Mouse (Mus musculus) gastrocnemius, postnatal 25 days (tissue): Measurements from ENCODE around the gene Gm28036. TPM values are rescaled to one million over a fixed set of nuclear protein-coding genes. Genes with fewer than 3 reads are reported as not detected.

Experiments
- DNase-seq: peaks from one replicate; pipeline ENCODE4 v3.0.0; 2022
- total RNA-seq, 2 experiments: library from RNA; stranded (reverse); gene quantifications; 1 replicate in 1 of 2; 2 replicates in 1 of 2; pipeline ENCODE4 v1.2.3; 2021

Gm28036 gene
- total RNA-seq, 2 experiments from 2014 or later = 4.9 to 5.6 TPM

GRCm38 (mm10) chr2:156084541-156084940, 42.4 kb downstream of the Gm28036 start:
- no peak for DNase-seq

GRCm38 (mm10) chr2:156080391-156080790, 46.5 kb downstream of the Gm28036 start:
- no peak for DNase-seq

DNA sequence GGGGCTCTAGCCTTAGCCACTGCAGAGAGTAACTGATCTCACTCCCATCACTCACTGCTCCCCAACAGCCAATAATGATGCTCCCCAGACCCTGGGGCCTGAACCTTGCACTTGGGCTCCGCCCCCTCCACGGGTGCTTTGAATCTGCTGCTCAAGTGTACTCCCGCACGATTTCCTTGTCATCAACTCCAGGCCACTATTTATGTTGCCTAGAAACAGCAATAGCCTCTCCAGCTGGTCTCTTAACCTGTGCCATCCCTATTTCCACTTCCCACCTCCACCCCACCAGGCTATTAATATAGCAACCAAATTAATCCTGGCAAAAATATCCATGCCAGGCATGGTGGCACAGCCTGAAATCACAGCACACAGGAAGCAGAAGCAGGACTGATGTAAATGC, 47.2 kb downstream of the Gm28036 start:
- DNase-seq = no peak

GRCm38 (mm10) chr2:156079183-156079560, 47.7 kb downstream of the Gm28036 start:
- DNase-seq = no peak

GRCm38 (mm10) chr2:156078421-156079182, 48.3 kb downstream of the Gm28036 start:
- DNase-seq = peak; percentile 49

GRCm38 (mm10) chr2:156077461-156077860, 49.4 kb downstream of the Gm28036 start:
- DNase-seq = no peak

- no peak for DNase-seq
These were observed 53.2 kb downstream of the Gm28036 start for GRCm38 (mm10) chr2:156073725-156074124.

- DNase-seq = no peak
These were observed 55.7 kb downstream of the Gm28036 start for GRCm38 (mm10) chr2:156071236-156071635.

GRCm38 (mm10) chr2:156067916-156068315, 59.0 kb downstream of the Gm28036 start:
- DNase-seq = no peak

DNA sequence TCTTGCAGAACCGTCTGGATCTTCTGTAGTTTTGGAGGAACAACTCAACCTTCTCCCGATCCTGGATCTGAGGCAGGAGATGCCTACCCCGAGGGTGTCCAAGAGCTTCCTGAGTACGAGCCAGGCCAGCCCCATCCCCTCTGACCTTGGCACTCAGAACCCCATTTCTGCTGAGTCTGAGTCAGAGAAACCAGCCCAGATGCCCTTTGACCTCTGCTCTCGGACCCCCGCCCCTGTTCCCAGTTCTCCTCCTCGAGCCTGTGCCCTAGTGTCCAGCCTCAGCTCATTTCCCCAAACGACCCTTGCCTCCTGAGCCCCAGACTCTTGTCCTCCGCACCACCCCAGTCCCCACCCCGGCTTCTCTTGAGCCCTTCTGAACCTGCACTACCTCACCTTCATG, 60.8 kb downstream of the Gm28036 start:
- DNase-seq = no peak

DNA sequence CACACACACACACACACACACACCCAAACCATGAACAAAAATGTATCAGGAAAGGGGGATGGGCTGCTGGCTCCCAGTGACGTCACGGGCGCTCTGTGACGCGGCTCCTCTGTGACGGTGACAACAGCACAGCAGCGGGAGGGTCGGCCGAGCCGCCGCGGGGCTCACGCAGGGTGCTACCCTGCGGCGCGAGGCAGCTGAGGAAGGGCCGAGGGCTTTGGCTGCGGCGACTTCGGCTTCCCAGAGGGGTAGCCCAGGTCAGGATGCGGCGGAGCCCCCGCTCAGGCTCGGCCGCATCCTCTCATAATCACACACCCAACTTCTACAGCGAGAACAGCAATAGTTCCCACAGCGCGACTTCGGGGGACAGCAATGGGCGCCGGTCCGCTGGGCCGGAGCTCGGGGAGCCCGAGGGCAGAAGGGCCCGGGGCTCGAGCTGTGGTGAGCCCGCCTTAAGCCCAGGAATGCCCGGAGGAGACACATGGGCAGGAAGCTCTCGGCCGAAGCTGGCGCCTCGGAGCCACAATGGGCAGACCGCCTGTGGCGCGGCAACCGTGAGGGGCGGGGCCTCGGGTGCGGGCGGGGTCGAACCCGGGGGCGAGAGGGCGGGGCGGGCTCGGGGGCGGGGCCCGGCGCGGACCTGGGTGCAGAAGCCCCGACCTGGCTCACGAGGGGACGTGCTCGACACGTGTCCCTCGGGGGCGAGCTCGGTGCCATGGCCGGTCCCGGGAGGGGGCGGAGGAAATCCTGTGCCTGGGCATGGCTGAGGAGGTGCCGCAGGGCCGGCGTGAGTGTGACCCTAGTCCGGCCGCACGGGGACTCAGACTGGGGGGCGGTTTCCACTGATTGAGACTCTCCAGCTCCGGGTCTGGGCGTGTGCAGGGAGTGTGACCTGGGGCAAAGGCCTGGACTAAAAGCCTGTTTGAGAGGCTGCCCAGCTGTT, 61.5 kb downstream of the Gm28036 start, which contains the start of gene Spag4:
Gene Spag4 (plus strand): TSS at position 77 of the 943 bp plus-strand sequence.
- peak; percentile 68 for DNase-seq

DNA sequence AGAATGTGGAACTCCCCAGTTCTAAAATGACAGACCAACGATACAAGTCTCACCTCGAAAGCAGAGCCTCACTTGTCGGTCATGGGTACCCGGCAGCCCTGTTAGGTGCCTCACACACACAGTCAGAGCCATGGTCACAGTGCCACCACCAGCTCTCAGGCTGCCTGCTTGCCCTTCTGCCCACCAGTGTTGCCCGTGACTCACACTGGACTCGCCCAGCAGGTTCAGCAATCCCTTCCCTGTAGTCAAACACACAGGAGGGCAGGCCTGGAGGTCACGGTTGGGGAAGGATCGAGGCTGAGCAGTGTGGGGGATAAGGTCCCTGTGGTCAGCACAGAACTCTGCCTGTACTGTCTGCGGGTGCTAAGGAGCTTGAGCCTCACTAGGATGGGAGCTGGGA, 74.1 kb downstream of the Gm28036 start, which contains the start of gene Fer1l4:
Gene Fer1l4 (minus strand): TSS at position 132 of the 400 bp plus-strand sequence.
- DNase-seq = no peak

DNA sequence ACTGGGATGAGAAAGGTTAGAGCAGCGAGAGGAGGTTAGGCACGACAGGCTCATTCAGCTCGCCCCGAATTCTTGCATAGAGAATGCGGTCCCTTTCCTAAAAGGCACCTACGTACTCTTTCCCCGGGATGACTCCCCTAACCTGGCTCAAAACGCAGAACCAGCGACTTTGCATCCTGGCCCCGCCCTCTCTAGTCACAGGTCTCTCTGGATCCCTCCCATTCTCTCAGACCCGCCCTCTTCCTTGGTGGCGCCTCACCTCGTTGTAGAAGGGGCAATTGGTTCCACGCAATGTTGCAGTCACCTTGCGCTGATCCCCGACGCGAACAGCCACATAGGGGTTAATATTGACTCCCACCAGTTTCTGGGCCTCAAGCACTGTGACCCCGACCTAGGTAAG, 79.0 kb downstream of the Gm28036 start:
- no peak for DNase-seq

- no peak for DNase-seq
These were observed 84.0 kb downstream of the Gm28036 start for GRCm38 (mm10) chr2:156042903-156043302.

GRCm38 (mm10) chr2:156039390-156039789, 87.5 kb downstream of the Gm28036 start:
- DNase-seq = no peak

DNA sequence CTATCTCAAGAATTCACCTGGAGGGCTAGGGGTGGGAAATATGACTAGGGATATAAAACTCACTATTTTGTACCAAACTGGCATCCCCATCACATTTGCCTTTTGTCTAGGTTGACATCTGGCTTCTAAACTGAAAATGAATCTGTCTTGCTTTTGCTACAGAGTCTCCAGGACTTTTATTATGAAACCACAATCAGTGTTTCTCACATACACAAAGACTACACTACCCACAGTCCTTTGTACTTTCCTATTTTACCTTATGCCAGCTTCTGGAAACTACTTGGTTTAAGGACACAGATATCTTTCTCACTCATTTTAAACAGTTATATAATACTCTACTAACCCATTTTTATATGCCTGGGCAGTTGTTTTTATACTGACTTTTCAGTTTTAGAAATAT, 101.4 kb downstream of the Gm28036 start:
- DNase-seq = no peak

Other genes starting within 250 kb of the Gm28036 start
- 100 to 1,000 TPM; 140 to 156 TPM for gene Uqcc1, start 196.8 kb downstream of the Gm28036 start, total RNA-seq
- gene Gm15557, start 186.4 kb downstream of the Gm28036 start, total RNA-seq = not detected
- gene Gdf5, start 181.7 kb downstream of the Gm28036 start, total RNA-seq = not detected
- 1 to 10 TPM; 3.6 to 5.9 TPM for gene Cep250, start 170.6 kb downstream of the Gm28036 start, total RNA-seq
- gene 6430550D23Rik, start 119.1 kb downstream of the Gm28036 start, total RNA-seq = under 1 TPM; 0.51 to 0.54 TPM
- 10 to 100 TPM; 44.6 to 51.7 TPM for gene Ergic3, start 119.0 kb downstream of the Gm28036 start, total RNA-seq
- not detected for gene Fer1l4, start 74.1 kb downstream of the Gm28036 start, total RNA-seq
- under 1 TPM; 0.13 to 0.31 TPM for gene Spag4, start 61.9 kb downstream of the Gm28036 start, total RNA-seq
- gene Cpne1, start 15.1 kb downstream of the Gm28036 start, total RNA-seq = 10 to 100 TPM in 1 of 2 experiments, 1 to 10 TPM in 1; 8.2 to 10.9 TPM
- gene Rbm12, start 15.1 kb downstream of the Gm28036 start, total RNA-seq = 1 to 10 TPM; 6.3 TPM
- gene Romo1, start 16.9 kb upstream of the Gm28036 start, total RNA-seq = 100 to 1,000 TPM; 206 to 210 TPM
- 10 to 100 TPM; 74.2 to 80.6 TPM for gene Nfs1, start 17.1 kb upstream of the Gm28036 start, total RNA-seq
- 10 to 100 TPM; 95.5 to 96.8 TPM for gene Rbm39, start 53.1 kb upstream of the Gm28036 start, total RNA-seq
- gene Phf20, start 69.4 kb upstream of the Gm28036 start, total RNA-seq = 10 to 100 TPM; 20.1 to 20.8 TPM
- under 1 TPM; 0.84 to 0.91 TPM for gene Cnbd2, start 185.2 kb upstream of the Gm28036 start, total RNA-seq
- gene Scand1, start 185.6 kb upstream of the Gm28036 start, total RNA-seq = 10 to 100 TPM; 58.5 to 59.5 TPM